Mouse (Mus musculus): Measurements from ENCODE around the gene Bbx.

Bbx gene

GRCm38 (mm10) chr16:50241604-50242003 is 190.6 kb downstream of the Bbx start:
- no peak for DNase-seq (ENCODE audit: low read depth, low spot score)

DNA sequence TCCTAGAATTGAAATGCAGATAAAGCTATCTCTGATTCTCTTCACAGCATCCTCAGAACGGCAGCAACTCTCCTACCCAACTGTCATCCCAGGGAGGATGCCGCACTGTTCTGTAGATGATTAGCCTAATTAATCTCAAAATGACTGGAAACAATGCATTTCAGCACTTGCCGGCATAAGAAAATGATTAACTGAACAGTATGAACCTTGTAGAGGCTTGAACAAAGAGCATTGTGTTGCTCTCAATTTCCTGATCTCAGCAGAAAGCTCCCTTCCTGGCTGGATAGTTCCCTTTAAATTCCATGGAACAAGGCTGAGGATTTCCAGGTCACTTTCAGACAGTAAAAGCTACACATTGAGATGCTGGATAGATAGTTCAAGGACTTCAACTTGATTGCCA is 197.0 kb downstream of the Bbx start:
- DNase-seq (ENCODE audit: low read depth, low spot score), result peak; percentile 9

- DNase-seq (ENCODE audit: low read depth, low spot score), result no peak
Measured at GRCm38 (mm10) chr16:50230624-50231023, 201.6 kb downstream of the Bbx start.

DNA sequence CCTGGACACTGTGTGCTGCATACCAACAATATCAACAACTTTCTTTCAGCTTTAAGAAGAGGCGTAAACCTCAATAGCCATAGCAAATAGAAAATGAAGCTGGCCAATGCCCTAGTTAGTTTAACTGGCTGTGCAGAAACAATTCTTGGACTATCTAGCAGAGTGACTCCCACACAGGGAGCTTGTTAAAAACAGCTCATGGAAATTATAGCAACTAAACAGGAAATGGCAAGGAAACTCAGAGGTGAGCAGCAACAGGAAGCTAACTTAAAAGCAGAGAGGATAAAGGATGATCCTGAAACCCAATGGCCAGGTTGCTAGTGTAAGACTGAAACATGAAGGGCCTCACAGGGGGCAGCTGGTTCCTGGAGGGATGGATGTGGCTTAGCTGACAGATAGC is 203.4 kb downstream of the Bbx start:
- DNase-seq (ENCODE audit: low read depth, low spot score), result peak; percentile 9

- no peak for DNase-seq (ENCODE audit: low read depth, low spot score)
Measured at GRCm38 (mm10) chr16:50226274-50226673, 205.9 kb downstream of the Bbx start.

DNA sequence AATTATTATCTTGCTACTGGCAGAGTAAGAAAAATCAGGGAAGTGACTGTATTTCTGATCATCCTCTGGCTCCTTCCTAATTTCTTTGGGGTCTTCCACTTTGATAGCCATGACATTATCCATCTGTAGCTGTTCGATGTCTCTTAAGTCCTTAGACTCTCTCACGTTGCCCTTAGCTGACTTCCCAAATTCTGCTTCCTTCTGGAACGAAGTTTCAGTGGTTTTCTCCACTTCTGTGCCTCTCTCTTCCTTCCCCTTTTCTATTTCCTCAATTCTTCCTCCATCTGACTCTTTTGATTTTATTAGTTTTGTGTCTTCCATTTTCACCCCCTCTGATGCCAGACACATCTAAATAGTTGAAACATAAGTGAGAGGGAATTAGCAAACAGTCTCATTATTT is 207.2 kb downstream of the Bbx start:
- no peak for DNase-seq (ENCODE audit: low read depth, low spot score)

- peak; percentile 67 for DNase-seq (ENCODE audit: low read depth, low spot score)
Measured at GRCm38 (mm10) chr16:50220734-50221501, 211.3 kb downstream of the Bbx start.

DNA sequence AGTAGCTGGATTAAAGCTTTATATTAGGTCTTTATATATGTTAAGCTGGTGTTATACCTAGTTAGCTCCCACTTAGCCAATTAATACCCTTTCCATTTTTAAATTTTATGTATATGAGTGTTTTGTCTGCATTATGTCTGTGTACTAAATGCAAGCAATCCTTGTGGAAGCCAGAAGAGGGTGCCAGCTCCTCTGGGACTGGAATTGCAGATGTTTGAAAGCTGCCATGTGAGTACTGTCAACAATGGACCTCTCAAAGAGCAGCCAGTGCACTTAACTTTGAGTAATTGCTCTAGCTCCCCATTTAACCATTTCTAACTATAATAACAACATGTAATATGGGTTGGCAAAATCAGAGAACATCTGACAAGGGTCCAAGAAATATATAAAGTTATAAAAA is 215.1 kb downstream of the Bbx start:
- no peak for DNase-seq (ENCODE audit: low read depth, low spot score)

GRCm38 (mm10) chr16:50211727-50212126 is 220.5 kb downstream of the Bbx start:
- DNase-seq (ENCODE audit: low read depth, low spot score), result peak; percentile 75

GRCm38 (mm10) chr16:50211231-50211630 is 221.0 kb downstream of the Bbx start:
- no peak for DNase-seq (ENCODE audit: low read depth, low spot score)

DNA sequence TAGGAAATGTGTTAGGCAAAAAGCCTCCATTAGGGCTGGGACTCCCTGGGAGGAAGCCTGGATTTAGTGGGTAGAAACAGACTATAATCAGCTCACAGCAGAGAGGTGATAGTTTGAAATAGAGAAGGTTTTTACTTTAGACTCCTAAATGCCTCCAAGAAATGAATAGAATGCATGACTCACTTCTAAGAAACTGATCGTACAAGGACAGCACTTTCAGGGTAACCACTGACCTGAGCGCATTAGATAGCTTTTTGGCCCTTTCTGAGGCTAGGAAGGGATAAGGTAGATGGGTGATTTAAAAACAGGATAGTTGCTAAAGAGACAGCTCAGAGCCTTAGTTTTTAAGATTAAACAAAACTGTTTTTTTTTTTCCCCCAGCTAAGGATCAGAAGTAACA is 221.4 kb downstream of the Bbx start:
- peak; percentile 49 for DNase-seq (ENCODE audit: low read depth, low spot score)

DNA sequence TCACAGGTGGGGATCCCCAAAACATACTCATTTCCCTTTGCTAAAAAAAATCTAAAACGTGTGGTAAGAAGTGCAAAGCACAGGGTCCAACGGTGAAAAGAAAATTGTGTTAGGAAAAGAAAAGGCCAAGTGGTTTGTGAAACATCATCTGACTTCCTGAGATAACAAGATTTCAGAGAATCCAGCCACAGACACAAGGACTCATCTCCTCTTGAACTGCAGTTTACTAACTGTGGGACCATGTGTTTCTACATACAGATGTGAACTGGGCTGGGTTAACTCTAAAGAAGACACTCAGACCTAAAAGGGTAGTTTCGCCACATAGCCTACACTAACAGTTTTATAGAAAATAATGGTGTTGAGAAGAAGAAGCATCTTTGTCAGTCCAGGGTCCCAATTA is 227.2 kb downstream of the Bbx start:
- DNase-seq (ENCODE audit: low read depth, low spot score), result no peak

- peak; percentile 33 for DNase-seq (ENCODE audit: low read depth, low spot score)
Measured at GRCm38 (mm10) chr16:50201546-50202151, 230.5 kb downstream of the Bbx start.

- no peak for DNase-seq (ENCODE audit: low read depth, low spot score)
Measured at GRCm38 (mm10) chr16:50200214-50200613, 232.0 kb downstream of the Bbx start.

GRCm38 (mm10) chr16:50196118-50196517 is 236.1 kb downstream of the Bbx start:
- peak; percentile 54 for DNase-seq (ENCODE audit: low read depth, low spot score)

DNA sequence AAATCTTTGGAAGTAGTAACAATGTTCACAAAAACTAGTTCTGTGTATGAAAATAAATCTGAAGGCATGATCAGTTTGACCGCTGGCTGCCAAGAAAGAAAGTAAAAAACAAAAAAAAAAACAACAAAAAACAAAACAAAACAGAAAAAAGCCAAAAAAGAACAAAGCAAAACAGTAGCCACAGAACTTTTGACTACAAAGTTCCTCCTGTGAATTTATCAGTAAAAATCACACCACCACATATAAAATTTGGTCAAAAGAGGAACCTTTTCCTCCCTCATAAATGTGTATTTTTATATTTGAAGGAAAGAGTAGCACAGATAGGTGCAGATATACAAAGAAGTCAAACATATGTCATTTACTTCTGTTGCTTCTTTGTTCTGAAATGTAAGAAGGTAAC is 239.6 kb downstream of the Bbx start:
- DNase-seq (ENCODE audit: low read depth, low spot score), result no peak

DNA sequence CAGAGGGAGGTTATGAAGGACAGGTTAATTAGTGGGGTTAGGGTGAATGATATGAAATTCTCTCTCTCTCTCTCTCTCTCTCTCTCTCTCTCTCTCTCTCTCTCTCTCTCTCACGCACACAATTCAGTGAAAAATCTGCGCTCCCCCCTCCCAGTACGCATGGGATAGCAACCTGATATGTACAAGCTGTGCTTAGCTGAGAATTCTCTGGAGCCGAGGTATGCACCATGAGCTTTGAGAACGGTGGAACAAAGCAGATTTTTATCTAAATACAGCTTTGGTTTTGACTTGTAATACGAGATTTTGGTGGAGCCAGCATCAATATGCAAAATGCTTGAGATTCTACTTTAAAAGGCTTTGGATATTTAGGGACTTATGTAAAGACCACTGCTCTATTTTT is 243.1 kb downstream of the Bbx start:
- no peak for DNase-seq (ENCODE audit: low read depth, low spot score)

DNA sequence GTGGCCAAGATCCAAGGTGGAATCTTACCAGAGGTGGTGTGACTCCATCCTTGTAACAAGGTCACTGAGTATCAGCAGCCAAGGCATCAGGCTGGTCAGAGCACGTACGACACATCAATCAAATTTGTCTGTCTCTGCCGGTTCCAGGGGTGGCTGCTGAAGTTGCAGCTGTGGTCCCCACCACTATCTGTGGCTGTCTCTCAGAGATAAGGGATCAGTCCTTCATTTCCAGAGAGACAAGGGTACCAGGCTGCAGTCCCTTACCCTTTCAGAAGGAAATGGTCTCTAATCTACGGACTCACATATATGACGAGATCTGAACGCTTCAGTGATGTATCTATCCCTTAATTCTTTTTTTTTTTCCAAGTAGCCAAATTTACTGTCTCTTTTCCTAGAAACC is 245.6 kb downstream of the Bbx start:
- DNase-seq (ENCODE audit: low read depth, low spot score), result no peak

- peak; percentile 68 for DNase-seq (ENCODE audit: low read depth, low spot score)
Measured at GRCm38 (mm10) chr16:50185041-50185440, 247.1 kb downstream of the Bbx start.

DNA sequence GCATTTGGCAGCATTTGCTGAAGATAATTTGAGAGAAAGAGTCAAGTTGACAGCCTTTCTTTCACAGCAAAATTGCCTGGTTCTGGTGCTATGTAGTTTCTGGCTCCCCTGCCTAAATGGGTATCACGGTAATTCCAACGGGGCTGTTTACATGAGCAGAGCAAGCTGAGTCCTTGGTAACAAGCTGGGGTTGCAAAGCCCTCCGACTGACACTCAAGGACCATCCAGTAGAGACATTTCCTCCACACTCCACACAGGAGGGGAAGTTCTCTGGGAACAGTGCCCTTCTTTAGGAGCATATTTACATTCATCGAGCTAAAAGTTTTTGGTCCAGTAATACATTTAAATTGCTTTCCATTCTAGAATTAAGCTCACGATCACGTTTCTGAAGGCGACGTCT is 249.2 kb downstream of the Bbx start:
- no peak for DNase-seq (ENCODE audit: low read depth, low spot score)

- no peak for DNase-seq (ENCODE audit: low read depth, low spot score)
Measured at GRCm38 (mm10) chr16:50182561-50182960, 249.6 kb downstream of the Bbx start.

- DNase-seq (ENCODE audit: low read depth, low spot score), result no peak
Measured at GRCm38 (mm10) chr16:50172760-50173159, 259.4 kb downstream of the Bbx start.

- no peak for DNase-seq (ENCODE audit: low read depth, low spot score)
Measured at GRCm38 (mm10) chr16:50170812-50171211, 261.4 kb downstream of the Bbx start.

GRCm38 (mm10) chr16:50167983-50168299 is 264.2 kb downstream of the Bbx start:
- DNase-seq (ENCODE audit: low read depth, low spot score), result no peak

Data from brain, adult 2 months (tissue).